Mouse (Mus musculus) G1E (cell line): ENCODE measurements at regions not wholly inside any gene's neighbourhood (a gene's known extent, or its start where the extent isn't known, plus 50 kb on each side); places are given as distances from the start of the nearest gene placed in this dataset.

ENCODE experiments used
- CTCF ChIP-seq: IDR thresholded peaks from 2 replicates; pipeline ENCODE4 v1.5.1; 2012; ENCODE audit warnings: low read depth, low read length, inconsistent platforms, mixed read lengths
- GATA1 ChIP-seq: IDR thresholded peaks from 2 replicates; pipeline ENCODE4 v1.6.1; 2012; ENCODE audit warnings: borderline replicate concordance, low read length, inconsistent platforms, mixed read lengths
- GATA2 ChIP-seq: IDR thresholded peaks from 2 replicates; pipeline ENCODE4 v1.6.1; 2012; ENCODE audit warnings: low read depth, low read length, inconsistent platforms, borderline replicate concordance
- POLR2AphosphoS5 ChIP-seq: IDR thresholded peaks from 2 replicates; pipeline ENCODE4 v1.6.1; 2012; ENCODE audit warnings: low read depth, low read length, inconsistent platforms; ENCODE audit not compliant: insufficient replicate concordance
- TAL1 ChIP-seq: conservative IDR thresholded peaks from 2 replicates; pipeline ENCODE4 v1.6.1; 2012; ENCODE audit warnings: low read depth, low read length, inconsistent platforms, mixed read lengths

- no peak for TF ChIP-seq CTCF
- no peak for TF ChIP-seq TAL1
- TF ChIP-seq GATA2: no peak
- no peak for TF ChIP-seq POLR2AphosphoS5
- no peak for TF ChIP-seq GATA1
These were observed 105.6 kb upstream of the Zfand5 start for GRCm38 (mm10) chr19:21166465-21166860.
